Mouse (Mus musculus): ENCODE measurements around the gene Tpp2. TPM values are rescaled to one million over a fixed set of nuclear protein-coding genes. Genes with fewer than 3 reads are reported as not detected.
"Not testable (repeated sequence)": the region's sequence is repeated elsewhere in the genome, so short reads cannot be mapped to it uniquely, and the experiment has no call there.

Gene Tpp2
- 10 to 100 TPM; 41.5 to 44.2 TPM for total RNA-seq (2021)

DNA sequence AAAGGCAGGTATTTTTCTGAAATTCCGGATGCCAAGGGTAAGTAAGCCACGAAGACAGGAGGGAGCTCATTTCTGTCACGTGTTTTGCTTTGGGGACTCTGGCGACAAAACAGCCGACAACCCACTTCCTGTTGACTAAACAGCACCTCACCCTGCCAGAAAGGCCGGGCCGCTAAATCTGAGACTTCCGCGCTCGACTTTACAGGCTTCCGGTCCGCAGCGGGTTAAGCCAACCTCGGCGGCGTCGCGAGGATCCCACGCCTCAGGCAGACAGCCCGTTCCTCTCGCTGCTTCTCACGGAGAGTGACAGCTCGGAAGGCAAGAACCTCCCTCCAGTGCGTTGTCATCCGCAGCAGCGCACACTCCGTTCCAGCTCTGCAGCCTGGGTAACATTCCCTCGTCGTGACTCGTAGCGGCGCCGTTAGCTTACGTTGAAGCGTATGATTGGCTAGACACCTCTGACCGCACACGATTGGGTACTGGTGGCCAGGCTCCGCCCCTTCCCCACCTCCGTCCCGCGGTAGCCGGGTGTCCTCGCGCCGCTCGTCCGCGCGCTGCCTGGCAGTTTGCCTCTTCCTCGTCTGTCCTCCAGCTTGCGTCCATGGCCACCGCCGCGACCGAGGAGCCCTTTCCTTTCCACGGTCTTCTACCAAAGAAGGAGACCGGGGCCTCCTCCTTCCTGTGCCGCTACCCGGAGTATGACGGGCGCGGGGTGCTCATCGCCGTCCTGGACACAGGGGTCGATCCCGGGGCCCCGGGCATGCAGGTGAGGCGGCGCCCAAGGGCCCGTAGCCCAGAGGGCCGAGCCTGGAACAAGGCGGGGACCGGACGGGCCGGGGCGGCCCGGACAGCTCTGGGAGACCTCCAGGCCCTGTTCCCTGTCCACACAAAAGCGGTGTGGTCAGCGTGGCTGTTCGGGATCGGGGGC, at the start of gene Tpp2:
Tpp2 (plus strand) TSS at position 160 of the 928 bp plus-strand sequence.
- intact Hi-C loops (cut with DNase I) = loop anchor here (5.0 to 10.0 kb wide), 2 partner anchors 106 to 839 kb away; partner anchors contain the start of genes AI597479, Tgfbrap1 and Uxs1
- DNase-seq (ENCODE audit: low spot score) = peak; percentile 96

DNA sequence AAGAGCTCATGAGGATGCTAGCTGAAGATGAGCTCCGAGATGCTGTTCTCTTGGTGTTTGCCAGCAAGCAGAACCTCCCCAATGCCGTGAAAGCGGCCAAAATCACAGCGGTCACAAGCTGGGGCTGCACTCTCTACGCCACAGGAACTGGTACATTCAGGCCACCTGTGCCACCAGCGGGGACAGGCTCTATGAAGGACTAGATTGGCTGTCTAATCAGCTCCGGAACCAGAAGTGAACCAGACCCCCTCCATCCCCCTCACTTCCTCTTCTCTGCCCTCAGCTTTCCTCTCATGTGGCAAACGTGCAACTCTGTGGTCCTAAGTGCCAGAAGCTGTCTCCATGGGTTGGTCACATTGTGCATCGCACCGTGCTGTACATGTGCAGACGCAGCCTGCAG, 45.1 kb upstream of the Tpp2 start:
- DNase-seq (ENCODE audit: low spot score); intact Hi-C loops (cut with DNase I): not testable (repeated sequence)

DNA sequence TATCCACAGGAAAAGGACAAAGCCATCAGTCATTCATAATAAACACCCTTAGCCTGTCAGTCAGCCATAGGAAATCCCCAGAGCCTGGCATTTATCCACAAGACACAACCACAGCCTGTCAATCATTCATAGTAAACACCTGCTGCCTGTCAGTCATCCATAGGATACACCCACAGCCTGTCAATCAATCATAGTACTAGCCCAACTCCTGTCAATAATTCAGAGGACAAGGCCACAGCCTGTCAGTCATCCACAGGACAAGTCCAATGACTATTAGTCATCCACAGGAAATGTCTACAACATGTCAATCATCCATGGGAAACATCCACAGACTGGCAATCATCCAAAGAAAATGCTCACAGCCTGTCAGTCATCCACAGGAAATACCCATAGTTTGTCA, 37.7 kb upstream of the Tpp2 start:
- intact Hi-C loops (cut with DNase I) = loop anchor here (5.0 kb wide), 1 partner anchor 133 kb away; no protein-coding TSS in a partner anchor
- no peak for DNase-seq (ENCODE audit: low spot score)

DNA sequence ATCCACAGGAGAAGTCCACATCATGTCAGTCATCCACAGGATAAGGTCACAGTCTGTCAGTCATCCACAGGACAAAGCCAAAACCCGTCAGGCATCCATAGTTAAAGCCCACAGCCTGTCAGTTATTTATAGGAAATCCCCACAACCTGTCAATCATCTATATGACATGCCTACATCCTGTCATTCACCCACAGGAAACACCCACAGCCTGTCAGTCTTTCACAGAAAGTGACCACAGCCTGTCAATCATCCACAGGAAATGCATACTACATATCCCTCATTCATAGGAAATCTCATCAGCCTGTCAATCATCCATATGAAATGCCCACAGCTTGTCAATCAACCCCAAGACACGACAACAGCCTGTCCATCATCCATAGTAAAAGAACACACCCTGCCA, 36.3 kb upstream of the Tpp2 start:
- intact Hi-C loops (cut with DNase I) = loop anchor here (5.0 kb wide), 1 partner anchor 135 kb away; no protein-coding TSS in a partner anchor
- DNase-seq (ENCODE audit: low spot score) = no peak

DNA sequence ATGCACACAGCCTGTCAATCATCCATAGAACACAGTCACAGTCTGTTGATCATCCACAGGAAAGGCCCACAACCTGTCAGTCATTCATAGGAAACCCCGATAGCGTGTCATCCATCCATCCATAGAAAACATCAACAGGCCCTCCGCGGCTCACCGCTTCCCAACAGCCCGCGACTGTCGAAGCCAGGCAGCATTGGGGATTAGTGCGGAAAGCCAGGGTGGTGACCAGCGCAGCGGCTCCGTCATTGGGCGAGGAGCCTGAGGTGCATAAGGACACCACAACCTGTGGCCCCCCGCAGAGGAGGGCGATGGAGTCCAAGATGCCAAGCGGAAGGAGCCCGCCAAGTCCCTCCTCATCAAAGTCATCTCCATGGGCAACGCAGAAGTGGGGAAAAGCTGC, 35.5 kb upstream of the Tpp2 start:
- DNase-seq (ENCODE audit: low spot score) = no peak
- intact Hi-C loops (cut with DNase I) = loop anchor here (5.0 kb wide), 1 partner anchor 136 kb away; no protein-coding TSS in a partner anchor

DNA sequence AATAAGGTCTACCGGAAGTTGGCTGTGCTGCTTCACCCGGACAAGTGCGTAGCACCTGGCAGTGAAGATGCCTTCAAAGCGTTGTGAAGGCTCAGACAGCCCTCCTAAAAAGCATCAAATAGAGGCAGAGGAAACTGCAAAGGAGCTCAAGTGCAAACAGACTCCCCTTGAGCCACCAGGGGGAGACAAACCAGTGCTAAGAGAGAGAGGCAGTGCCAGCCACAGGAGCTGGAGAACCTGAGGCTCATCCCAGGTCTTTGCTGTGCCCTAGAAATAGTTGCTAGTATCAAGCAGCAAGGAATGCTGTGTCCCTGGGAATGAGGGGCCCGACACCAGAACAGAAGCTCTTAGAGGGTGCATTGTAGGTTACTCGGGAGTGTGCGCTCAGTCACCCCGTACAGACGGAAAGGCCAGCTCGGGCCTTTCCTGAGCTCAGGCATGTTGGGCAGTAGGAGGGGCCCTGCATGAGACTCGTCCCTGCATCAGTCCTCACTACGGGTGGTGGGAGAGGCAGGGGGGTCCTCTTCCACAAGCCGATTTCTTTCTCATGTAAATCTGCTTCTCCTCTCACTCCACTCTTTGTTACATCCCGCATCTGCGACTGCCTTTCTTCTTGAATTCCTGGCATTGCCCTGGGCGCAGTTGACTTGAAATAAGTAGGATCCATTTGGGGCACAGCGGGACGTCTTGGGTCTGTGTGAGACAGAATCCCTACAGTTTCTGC, 34.3 kb upstream of the Tpp2 start:
- intact Hi-C loops (cut with DNase I) = loop anchor here (5.0 kb wide), 1 partner anchor 137 kb away; no protein-coding TSS in a partner anchor
- no peak for DNase-seq (ENCODE audit: low spot score)

DNA sequence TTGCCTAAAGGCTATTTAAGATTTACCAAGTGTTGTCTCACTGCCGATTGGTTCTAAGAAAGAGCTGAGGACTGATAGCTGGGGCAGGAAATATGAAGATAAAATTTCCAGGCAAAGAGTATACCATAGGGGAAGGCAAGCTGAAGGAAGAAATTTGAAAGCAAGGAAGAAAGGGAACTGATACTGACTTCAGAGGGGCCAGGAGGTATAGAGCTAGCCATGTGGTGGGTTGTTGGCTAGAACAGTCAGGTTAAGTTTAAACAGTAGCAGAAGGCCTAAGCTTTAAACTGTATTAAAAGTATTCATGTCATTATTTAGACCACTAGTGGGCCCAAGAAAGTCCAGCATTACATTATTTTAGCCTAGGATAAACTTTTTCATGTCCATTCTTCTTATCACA, 31.0 kb upstream of the Tpp2 start:
- intact Hi-C loops (cut with DNase I) = loop anchor here (2.0 to 5.0 kb wide), 2 partner anchors 138 to 160 kb away; partner anchors contain the start of gene Gm8251
- DNase-seq (ENCODE audit: low spot score) = no peak

DNA sequence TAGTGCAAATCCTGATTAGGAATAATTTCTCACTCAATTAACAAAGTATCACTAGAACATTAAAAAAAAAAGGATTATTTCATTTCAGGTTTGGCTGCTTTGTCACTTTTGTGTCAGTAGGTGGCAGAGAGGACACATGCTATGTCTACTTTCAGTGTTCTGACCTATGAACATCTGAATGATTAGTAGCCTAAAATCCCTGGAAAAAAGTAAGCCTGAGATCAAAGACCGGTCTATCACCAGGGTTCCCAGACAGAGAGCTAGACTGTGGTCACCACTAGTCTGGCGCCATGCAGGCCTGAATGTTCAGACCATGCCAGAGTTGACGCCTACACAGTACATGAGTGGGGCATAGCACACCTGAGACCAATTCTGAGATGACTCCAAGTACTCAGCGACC, 30.6 kb upstream of the Tpp2 start:
- DNase-seq (ENCODE audit: low spot score) = no peak
- intact Hi-C loops (cut with DNase I) = loop anchor here (2.0 to 5.0 kb wide), 2 partner anchors 138 to 159 kb away; partner anchors contain the start of gene Gm8251

DNA sequence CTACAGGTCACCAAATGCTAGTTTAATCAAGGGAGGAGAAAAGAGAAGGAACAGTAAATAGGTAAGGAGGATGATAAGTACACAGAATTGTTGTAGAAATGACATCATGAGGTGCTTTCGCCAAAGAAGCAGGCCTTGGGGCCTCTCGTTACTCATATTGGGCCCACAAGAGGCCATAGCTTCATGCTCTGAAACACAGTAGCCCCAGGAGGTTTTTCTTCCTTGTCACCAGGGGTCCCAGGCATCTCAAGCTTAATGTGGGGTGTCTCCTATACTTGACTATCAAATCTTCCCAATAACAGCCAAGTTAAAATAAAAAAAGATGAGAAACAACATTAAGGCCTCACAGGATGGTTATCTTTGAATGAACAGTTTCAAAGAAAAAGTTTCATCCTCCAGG, 18.0 kb upstream of the Tpp2 start:
- intact Hi-C loops (cut with DNase I) = no loop called here
- no peak for DNase-seq (ENCODE audit: low spot score)

DNA sequence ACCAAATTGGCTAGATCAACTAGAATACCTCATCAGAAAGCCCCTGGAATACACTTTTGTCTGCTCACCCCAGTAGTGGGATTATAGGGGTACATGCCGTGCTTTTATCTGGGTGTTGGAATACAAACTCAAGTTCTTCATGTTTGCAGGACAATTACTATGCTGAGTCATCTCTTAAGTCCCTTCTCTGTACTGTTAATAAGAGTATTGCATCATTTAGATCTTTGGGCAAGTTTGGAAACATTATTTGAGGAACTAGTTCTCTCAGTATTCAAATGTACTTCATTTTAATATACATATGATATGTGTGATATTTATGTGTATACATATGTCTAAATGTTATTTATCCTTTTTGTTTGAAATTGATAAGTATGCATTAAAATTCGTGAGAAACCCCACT, 16.6 kb upstream of the Tpp2 start:
- DNase-seq (ENCODE audit: low spot score) = no peak
- intact Hi-C loops (cut with DNase I) = no loop called here

DNA sequence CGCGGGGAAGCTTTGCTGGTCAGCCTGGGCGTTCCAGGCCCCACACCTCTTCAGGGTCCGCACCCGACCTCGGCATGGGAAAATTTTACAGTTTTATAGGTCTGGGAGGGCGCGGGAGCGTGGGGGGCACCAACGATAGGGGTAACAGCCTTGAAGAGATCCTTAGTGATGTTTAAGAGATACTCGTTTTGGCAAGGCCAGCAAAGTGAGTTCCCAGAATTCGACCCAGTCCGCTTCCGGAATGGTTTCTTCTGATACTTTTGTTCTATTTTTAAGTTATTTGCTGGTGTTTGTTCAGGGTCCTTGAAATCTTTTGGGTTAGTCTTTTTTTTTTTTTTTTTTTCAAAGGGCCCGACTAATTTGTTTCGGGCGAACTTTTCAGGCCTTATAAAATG, 966 bp downstream of the Tpp2 start:
- no peak for DNase-seq (ENCODE audit: low spot score)
- intact Hi-C loops (cut with DNase I) = loop anchor here (5.0 to 10.0 kb wide), 2 partner anchors 107 to 840 kb away; partner anchors contain the start of genes AI597479, Tgfbrap1 and Uxs1

DNA sequence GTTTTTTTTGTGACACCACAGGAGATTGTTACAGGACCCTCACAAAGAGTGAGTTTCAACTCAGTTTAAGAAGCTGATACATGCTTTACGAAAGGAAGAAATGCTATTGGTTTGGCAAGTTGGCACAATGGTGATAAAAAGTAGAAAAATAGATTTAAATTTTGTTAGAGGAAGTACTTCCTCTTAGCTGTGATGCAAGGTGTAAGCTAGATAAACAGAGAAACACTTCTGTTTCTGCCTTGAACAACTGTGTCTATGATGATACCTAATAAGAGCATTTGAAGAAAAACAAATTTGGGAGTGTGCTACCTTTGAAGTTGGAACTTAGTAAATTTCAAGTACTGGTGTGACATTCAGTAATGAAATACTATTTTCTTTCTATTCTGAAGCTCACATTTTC, 5.9 kb downstream of the Tpp2 start:
- intact Hi-C loops (cut with DNase I) = loop anchor here (10.0 kb wide), 1 partner anchor 845 kb away; the partner anchor contains the start of genes AI597479 and Tgfbrap1
- DNase-seq (ENCODE audit: low spot score) = no peak

DNA sequence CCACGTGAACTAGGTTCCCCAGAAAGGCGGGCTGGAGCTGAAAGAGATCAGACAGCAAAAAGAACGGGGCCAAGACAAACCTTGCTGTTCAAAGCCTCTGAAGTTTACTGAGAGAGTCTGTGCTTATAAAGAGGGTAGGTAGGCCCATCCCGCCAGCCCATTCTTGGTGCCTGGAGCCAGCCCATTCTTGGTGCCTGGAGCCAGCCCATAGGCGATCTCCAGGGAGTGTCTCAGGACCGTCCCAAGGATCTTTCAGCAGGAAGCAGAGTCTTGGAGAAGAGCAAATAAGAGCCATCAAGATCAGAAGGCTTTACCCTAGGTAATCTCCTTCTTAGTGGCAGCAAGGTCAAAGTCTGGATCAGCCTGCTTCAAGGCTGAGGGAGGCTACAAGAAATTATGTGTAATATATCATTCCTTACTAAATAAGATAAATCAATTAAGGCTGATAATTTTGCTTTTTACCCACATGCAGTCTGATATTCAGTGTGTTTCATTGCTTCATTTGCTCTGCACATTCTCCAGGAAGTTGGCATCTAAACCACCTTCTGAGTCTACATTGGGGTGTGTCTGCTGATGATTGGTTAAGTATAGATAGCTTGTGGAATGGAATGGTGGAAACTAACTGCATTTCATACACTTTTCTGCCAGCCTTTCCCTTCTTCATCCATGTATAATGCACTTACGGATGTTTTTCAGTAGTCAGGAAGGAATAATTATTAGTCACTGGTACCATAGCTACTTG, 8.2 kb downstream of the Tpp2 start:
- intact Hi-C loops (cut with DNase I) = no loop called here
- no peak for DNase-seq (ENCODE audit: low spot score)

DNA sequence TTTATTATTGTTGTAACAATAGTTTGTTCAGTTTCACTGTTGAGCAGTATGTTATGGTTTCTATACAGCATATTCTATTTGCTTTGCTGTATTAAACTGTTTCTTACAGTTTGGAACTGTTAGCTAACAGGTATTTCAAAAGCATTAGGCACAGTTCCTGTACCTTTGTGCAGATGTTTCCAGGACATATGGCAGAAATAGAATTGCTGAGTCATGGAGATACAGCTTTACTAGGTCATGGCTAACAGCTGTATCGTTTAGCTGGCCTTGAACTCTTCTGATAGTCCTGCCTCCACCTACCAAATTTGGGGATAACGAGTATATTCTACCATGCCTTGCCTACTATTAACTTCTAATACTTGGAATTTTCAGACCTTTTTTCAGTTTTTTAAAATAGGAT, 9.4 kb downstream of the Tpp2 start:
- DNase-seq (ENCODE audit: low spot score) = no peak
- intact Hi-C loops (cut with DNase I) = no loop called here

DNA sequence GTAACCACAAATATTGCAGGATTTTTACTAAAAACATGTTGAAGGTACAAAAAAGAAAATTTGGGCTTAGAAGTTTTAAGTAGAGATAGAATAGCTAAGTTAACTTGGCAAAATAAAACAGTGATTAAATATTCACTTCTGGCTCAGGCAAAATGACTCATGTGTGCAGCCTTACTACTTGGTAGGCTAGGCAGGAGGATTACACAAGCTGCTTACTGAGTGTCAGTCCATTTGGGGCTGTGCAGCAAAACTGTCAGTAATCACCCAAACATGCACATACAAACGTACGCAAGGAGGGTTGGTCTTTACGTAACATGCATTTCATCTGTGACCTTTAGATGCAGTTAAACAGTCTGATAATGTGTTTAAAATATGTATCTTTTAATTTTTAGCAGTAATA, 20.2 kb downstream of the Tpp2 start:
- DNase-seq (ENCODE audit: low spot score) = no peak
- intact Hi-C loops (cut with DNase I) = no loop called here

DNA sequence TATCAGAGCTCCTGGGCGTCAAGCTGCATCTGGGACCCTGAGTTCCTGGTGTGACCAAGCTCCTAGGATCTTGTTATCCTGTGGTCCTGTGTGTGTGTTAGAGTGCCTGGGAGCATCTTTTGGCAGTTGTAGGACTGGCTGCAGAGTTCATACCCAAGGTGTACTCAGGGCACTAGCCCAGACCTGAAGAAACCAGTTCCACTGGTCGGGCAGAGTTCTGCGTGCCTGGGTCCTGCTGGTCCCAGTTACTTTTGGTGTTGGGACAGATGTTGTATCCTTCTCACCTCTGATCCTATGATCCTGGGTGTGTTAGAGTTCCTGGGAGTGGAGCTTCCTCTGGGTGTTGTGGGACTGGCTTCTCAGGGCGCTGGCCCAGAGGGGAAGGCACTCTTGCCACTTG, 30.9 kb downstream of the Tpp2 start:
- intact Hi-C loops (cut with DNase I) = loop anchor here (5.0 kb wide), 1 partner anchor 33 kb away; no protein-coding TSS in a partner anchor
- DNase-seq (ENCODE audit: low spot score) = no peak

DNA sequence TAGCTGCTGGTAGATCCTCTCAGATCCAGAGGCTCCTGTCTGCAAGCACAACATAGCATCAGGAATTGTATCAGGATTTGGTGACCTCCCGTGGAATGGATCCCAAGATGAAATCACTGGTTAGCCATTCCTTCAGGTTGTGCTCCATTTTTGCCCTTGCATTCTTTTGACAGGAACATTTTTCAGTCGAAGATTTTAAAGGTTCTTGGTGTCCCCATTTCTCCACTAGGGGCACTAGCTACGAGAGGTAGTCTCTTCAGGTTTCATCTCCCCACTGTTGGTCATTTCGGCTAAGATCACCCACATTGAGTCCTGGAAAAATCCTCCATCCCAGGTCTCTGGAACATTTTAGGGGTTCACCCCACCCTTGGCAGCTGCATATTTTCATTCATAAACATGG, 33.3 kb downstream of the Tpp2 start:
- DNase-seq (ENCODE audit: low spot score) = no peak
- intact Hi-C loops (cut with DNase I) = no loop called here

DNA sequence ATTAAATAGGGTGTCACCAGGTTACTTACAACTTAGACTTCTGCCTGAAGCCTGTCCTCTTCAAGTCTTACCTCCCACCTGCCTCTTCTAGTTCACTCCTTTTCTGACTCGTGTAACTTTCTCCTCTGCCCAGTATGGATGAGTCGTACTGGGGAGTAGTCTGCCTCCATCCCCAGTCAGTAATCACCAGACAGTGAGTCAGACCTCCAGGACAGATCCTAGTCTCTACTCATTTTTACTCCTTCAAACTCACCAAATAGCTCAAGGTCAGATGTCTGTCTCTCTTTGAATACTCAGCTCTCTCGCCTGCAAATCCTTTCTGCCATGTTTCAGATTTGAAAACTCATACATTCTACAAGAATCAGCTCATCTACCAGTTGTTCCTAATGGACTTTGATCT, 35.9 kb downstream of the Tpp2 start:
- DNase-seq (ENCODE audit: low spot score) = no peak
- intact Hi-C loops (cut with DNase I) = no loop called here

DNA sequence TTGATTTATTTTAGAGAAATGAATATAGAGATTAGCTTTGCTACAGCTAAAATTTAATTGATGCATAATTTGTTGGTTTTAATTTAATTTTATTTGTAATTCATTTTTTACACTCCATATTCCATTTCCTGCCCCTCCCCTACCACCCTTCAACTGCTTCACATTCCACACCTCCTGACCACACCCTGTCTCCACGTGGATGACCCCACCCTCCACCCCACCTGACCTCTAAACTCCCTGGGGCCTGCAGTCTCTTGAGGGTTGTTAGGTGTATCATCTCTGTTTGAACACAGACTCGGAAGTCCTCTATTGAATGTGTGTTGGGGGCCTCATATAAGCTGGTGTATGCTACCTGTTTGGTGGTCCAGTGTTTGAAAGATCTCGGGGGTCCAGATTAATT, 37.6 kb downstream of the Tpp2 start:
- intact Hi-C loops (cut with DNase I) = no loop called here
- DNase-seq (ENCODE audit: low spot score) = no peak
